Mouse (Mus musculus): ENCODE measurements around the gene Polr1e. TPM values are rescaled to one million over a fixed set of nuclear protein-coding genes. Genes with fewer than 3 reads are reported as not detected.

The Polr1e gene
- polyA plus RNA-seq (2012; rRNA removed) (19.3 and 22.2 TPM in 2 replicates), polyA plus RNA-seq (2014; fragmentation: Nextera tagmentation; extraction: Ambion mirVana) (36.5 and 38.8 TPM in 2 replicates)

DNA sequence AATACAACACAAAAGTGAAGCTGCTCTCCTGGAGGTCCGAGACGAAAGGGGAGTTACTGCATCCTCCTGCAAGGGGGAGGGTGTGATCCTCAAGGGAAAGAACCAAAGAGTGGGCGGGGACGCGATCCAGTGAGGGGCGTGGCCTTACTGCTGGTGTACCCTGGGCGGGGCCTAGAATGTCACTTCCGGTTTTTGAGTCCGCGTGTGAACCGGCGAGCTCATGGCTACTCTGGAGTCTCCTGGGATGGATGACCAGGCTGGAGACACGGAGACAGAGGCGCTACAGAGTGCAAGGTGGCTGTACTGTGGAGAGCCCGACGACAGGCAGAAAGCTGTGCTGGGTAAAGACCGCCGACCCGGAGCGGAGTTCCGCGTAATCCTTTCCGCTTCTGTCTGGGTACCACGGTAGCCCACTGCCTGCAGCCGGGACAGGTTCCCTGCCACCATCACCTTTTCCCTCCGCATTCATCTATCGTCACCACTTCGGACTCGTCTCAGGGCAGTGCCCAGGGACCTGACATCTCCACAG, at the start of gene Polr1e:
Gene Polr1e (plus strand): TSS at position 132 of the 529 bp plus-strand sequence.
- Histone ChIP-seq H3K4me1 (ENCODE audit: control insufficient read depth, insufficient read depth, low read length) (peaks cover 7% of the 10 kb centered on the region), H3K4me3 (replicated peaks; ENCODE audit: low read length) (peak within 1 kb of the TSS; percentile 65), H3K36me3 (ENCODE audit: control insufficient read depth, insufficient read depth, low read length) (peaks cover under 1% of the 10 kb centered on the region; the same call in 1 of the 2 replicates), H3K4me2 (replicated peaks; ENCODE audit: low read depth, low read length, severe bottlenecking) (peak within 1 kb of the TSS; percentile 88), H3K27ac (replicated peaks; ENCODE audit: low read depth, low read length) (no peak within 1 kb of the TSS), H3K27me3 (ENCODE audit: control insufficient read depth, insufficient read depth, low read length) (no peaks in the 10 kb centered on the region), H3K9me3 (ENCODE audit: control insufficient read depth, low read length) (no peaks in the 10 kb centered on the region), H3K9ac (ENCODE audit: low read depth, low read length, severe bottlenecking) (peak within 1 kb of the TSS; percentile 64)
- TF ChIP-seq POLR2A (IDR thresholded peaks at IDR 0.05; ENCODE audit: borderline replicate concordance, extremely low read depth, insufficient read depth, insufficient read length), result no peak
- DNase-seq (ENCODE audit: low spot score) (peak; percentile 89), ATAC-seq (ENCODE audit: low FRiP score, low read depth) (peak; percentile 90)
- WGBS, result under 1% methylated on average over 28 of the region's 29 CpGs

- H3K9me3 ChIP-seq (ENCODE audit: control insufficient read depth, low read length), result no peaks in the 10 kb centered on the region
- DNase-seq (ENCODE audit: low spot score) (no peak), ATAC-seq (ENCODE audit: low FRiP score, low read depth) (no peak)
- H3K4me3 ChIP-seq (replicated peaks; ENCODE audit: low read length), result no peak overlapping the region
- H3K4me2 ChIP-seq (replicated peaks; ENCODE audit: low read depth, low read length, severe bottlenecking), result no peak overlapping the region
- 97% methylated on average over 7 of the region's 7 CpGs for WGBS
- TF ChIP-seq POLR2A (IDR thresholded peaks at IDR 0.05; ENCODE audit: borderline replicate concordance, extremely low read depth, insufficient read depth, insufficient read length), result no peak
- no peak overlapping the region for H3K9ac ChIP-seq (ENCODE audit: low read depth, low read length, severe bottlenecking)
- H3K27ac ChIP-seq (replicated peaks; ENCODE audit: low read depth, low read length), result no peak overlapping the region
- no peaks in the 10 kb centered on the region for H3K36me3 ChIP-seq (ENCODE audit: control insufficient read depth, insufficient read depth, low read length)
- H3K27me3 ChIP-seq (ENCODE audit: control insufficient read depth, insufficient read depth, low read length), result no peaks in the 10 kb centered on the region
- no peaks in the 10 kb centered on the region for H3K4me1 ChIP-seq (ENCODE audit: control insufficient read depth, insufficient read depth, low read length)
Observed at GRCm38 (mm10) chr4:44970056-44970455, 48.3 kb upstream of the Polr1e start.

- H3K4me1 ChIP-seq (ENCODE audit: control insufficient read depth, insufficient read depth, low read length), result no peaks in the 10 kb centered on the region
- no peaks in the 10 kb centered on the region for H3K36me3 ChIP-seq (ENCODE audit: control insufficient read depth, insufficient read depth, low read length)
- TF ChIP-seq POLR2A (IDR thresholded peaks at IDR 0.05; ENCODE audit: borderline replicate concordance, extremely low read depth, insufficient read depth, insufficient read length), result no peak
- DNase-seq (ENCODE audit: low spot score), result peak; percentile 53
- ATAC-seq (ENCODE audit: low FRiP score, low read depth), result no peak
- H3K27me3 ChIP-seq (ENCODE audit: control insufficient read depth, insufficient read depth, low read length), result no peaks in the 10 kb centered on the region
- no peak overlapping the region for H3K4me2 ChIP-seq (replicated peaks; ENCODE audit: low read depth, low read length, severe bottlenecking)
- no peak overlapping the region for H3K9ac ChIP-seq (ENCODE audit: low read depth, low read length, severe bottlenecking)
- H3K9me3 ChIP-seq (ENCODE audit: control insufficient read depth, low read length), result no peaks in the 10 kb centered on the region
- H3K27ac ChIP-seq (replicated peaks; ENCODE audit: low read depth, low read length), result no peak overlapping the region
- WGBS, result 18% methylated on average over 10 of the region's 10 CpGs
- no peak overlapping the region for H3K4me3 ChIP-seq (replicated peaks; ENCODE audit: low read length)
Observed at GRCm38 (mm10) chr4:44970612-44971110, 47.7 kb upstream of the Polr1e start.

DNA sequence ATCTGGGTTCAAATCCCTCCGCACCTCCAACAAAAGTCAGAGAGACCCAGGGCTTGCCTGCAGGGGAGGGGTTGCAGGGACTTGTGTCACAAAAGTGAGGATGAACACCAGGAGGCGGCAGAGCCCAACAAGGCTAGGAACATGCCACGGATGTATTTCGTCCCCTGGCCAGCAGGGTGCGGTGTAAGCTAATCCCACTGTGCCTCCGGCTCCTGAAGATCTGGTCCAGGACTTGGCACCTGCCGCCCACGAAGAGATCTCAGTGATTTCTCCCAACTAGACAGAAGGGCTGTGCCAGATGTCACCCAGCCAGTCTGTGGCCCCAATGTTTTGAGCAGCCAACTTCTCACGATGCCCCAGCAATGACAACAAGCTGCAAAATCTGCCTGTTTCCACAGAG, 44.9 kb upstream of the Polr1e start:
- Histone ChIP-seq H3K36me3 (ENCODE audit: control insufficient read depth, insufficient read depth, low read length) (no peaks in the 10 kb centered on the region), H3K4me1 (ENCODE audit: control insufficient read depth, insufficient read depth, low read length) (no peaks in the 10 kb centered on the region), H3K27ac (replicated peaks; ENCODE audit: low read depth, low read length) (no peak overlapping the region), H3K4me2 (replicated peaks; ENCODE audit: low read depth, low read length, severe bottlenecking) (peak overlapping the region; percentile 11; the same call in 1 of the 2 replicates), H3K27me3 (ENCODE audit: control insufficient read depth, insufficient read depth, low read length) (no peaks in the 10 kb centered on the region), H3K4me3 (replicated peaks; ENCODE audit: low read length) (0 out of 2 replicates have a peak overlapping the region, but pooled peaks have one; percentile 10), H3K9me3 (ENCODE audit: control insufficient read depth, low read length) (no peaks in the 10 kb centered on the region), H3K9ac (ENCODE audit: low read depth, low read length, severe bottlenecking) (no peak overlapping the region)
- DNase-seq (ENCODE audit: low spot score), result peak; percentile 80
- no peak for TF ChIP-seq POLR2A (IDR thresholded peaks at IDR 0.05; ENCODE audit: borderline replicate concordance, extremely low read depth, insufficient read depth, insufficient read length)
- peak; percentile 59 for ATAC-seq (ENCODE audit: low FRiP score, low read depth)
- 13% methylated on average over 9 of the region's 9 CpGs for WGBS

DNA sequence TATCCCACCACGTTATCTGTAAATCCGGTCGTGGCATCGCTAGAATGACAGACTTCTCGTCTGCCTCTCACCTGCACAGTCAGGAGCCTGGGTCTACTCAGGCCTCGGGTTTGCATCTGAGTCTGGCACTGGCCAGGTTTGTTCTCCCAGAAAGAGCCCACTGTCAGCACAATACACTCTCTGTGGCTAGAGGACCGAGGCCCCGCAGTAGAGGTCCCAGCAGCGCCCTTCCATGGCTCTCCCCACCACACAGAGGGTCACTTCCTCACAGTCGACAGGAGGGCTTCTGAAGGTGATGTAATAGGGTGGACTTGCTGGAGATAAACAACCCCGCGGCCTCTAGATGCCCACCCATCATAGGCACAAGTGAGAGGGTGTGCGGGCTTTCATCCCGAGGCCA, 44.5 kb upstream of the Polr1e start:
- Histone ChIP-seq H3K4me3 (replicated peaks; ENCODE audit: low read length) (0 out of 2 replicates have a peak overlapping the region, but pooled peaks have one; percentile 10), H3K36me3 (ENCODE audit: control insufficient read depth, insufficient read depth, low read length) (no peaks in the 10 kb centered on the region), H3K27me3 (ENCODE audit: control insufficient read depth, insufficient read depth, low read length) (no peaks in the 10 kb centered on the region), H3K9me3 (ENCODE audit: control insufficient read depth, low read length) (no peaks in the 10 kb centered on the region), H3K4me2 (replicated peaks; ENCODE audit: low read depth, low read length, severe bottlenecking) (peak overlapping the region; percentile 11; the same call in 1 of the 2 replicates), H3K4me1 (ENCODE audit: control insufficient read depth, insufficient read depth, low read length) (no peaks in the 10 kb centered on the region), H3K27ac (replicated peaks; ENCODE audit: low read depth, low read length) (no peak overlapping the region), H3K9ac (ENCODE audit: low read depth, low read length, severe bottlenecking) (no peak overlapping the region)
- 0 out of 2 replicates have a peak, but pooled peaks have one; percentile 25 for ATAC-seq (ENCODE audit: low FRiP score, low read depth)
- 55% methylated on average over 14 of the region's 14 CpGs for WGBS
- TF ChIP-seq POLR2A (IDR thresholded peaks at IDR 0.05; ENCODE audit: borderline replicate concordance, extremely low read depth, insufficient read depth, insufficient read length), result no peak
- no peak for DNase-seq (ENCODE audit: low spot score)

Data from limb, embryonic 14.5 days (tissue).